Mouse (Mus musculus) bone marrow, adult 2 months (tissue): ENCODE measurements around the gene Serpinb1a.

ENCODE experiments used
- CTCF ChIP-seq: fragments of 200-500 bp; IDR thresholded peaks from 2 replicates; pipeline ENCODE4 v1.5.1; 2011; ENCODE audit warnings: low read length, control low read depth; ENCODE audit not compliant: control insufficient read depth, insufficient read depth
- POLR2A ChIP-seq: fragments of 200-500 bp; IDR thresholded peaks from 2 replicates; pipeline ENCODE4 v1.6.1; 2011; ENCODE audit warnings: low read depth, mild to moderate bottlenecking, control low read depth, low read length, borderline replicate concordance; ENCODE audit not compliant: control insufficient read depth

DNA sequence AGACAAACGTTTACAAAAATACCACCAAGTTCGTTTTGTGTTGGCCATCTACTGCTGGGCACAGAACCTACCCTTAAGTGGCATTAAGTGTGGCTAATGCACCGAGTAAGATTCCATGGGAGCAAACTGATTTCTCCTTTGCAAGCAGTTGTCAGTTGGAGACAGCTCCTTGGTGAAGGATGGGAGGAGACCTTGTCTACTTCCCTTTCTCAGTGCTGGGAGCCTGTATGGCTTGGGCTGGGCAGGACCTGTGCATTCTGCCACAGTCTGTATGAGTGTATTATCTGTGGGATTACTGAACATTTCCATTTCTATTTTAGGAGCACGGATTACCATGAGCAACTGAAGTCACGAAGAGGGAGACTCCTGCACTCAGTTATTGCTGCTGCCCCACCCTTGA, 17.9 kb upstream of the Serpinb1a start:
- TF ChIP-seq CTCF (no peak), POLR2A (no peak)
